Mouse (Mus musculus) CH12.LX (cell line): ENCODE results near the gene Snx17. TPM values are rescaled to one million over a fixed set of nuclear protein-coding genes. Genes with fewer than 3 reads are reported as not detected.

ENCODE experiments used
- DNase-seq: peaks from one replicate; pipeline ENCODE4 v3.0.0-alpha.2; 2013; ENCODE audit errors: extremely low read depth
- H3K27ac ChIP-seq: 2 replicates; pipeline ENCODE4 v1.5.1; 2012; ENCODE audit warnings: low read depth, mild to moderate bottlenecking, control low read depth, moderate library complexity; ENCODE audit not compliant: insufficient read depth
- H3K27me3 ChIP-seq: replicated peaks from 2 replicates; pipeline ENCODE3; 2012; ENCODE audit warnings: inconsistent platforms
- H3K36me3 ChIP-seq, 2 experiments: replicated peaks in 1 of 2; 2 replicates each; pipeline versions ENCODE3 to v1.6.1; 2012; ENCODE audit warnings: inconsistent platforms in 1 of 2, low read length in 1 of 2, mild to moderate bottlenecking in 1 of 2, mixed read lengths in 1 of 2, moderate library complexity in 1 of 2; ENCODE audit not compliant: control insufficient read depth in 1 of 2, insufficient read depth in 1 of 2
- H3K4me1 ChIP-seq, 2 experiments: 2 replicates each; pipeline ENCODE4 v1.6.1; 2012; ENCODE audit warnings: inconsistent platforms in 1 of 2, moderate library complexity in 1 of 2; ENCODE audit not compliant: insufficient read depth in 2 of 2, control insufficient read depth in 1 of 2
- H3K4me2 ChIP-seq: 2 replicates; pipeline ENCODE4 v1.6.1; 2012; ENCODE audit warnings: low read depth, mild to moderate bottlenecking, control low read depth; ENCODE audit not compliant: poor library complexity, insufficient read depth, severe bottlenecking
- H3K4me3 ChIP-seq, 3 experiments: fragments of 150-350 bp in 1 of 3; sonication (generic) in 1 of 3; replicated peaks in 1 of 3; 2 replicates each; pipeline versions ENCODE3 to v1.5.1; 2011 to 2012; ENCODE audit warnings: low read depth in 2 of 3, low read length in 2 of 3, mild to moderate bottlenecking in 2 of 3, moderate library complexity in 2 of 3, control low read depth in 1 of 3, improper control_type of control experiment in 1 of 3, inconsistent platforms in 1 of 3, mixed read lengths in 1 of 3; ENCODE audit not compliant: poor library complexity in 1 of 3
- H3K79me2 ChIP-seq: replicated peaks from 2 replicates; pipeline ENCODE4 v1.6.1; 2012; ENCODE audit warnings: mild to moderate bottlenecking, moderate library complexity; ENCODE audit not compliant: control insufficient read depth, poor library complexity, insufficient read depth, severe bottlenecking; ENCODE audit errors: extremely low read depth
- H3K9ac ChIP-seq: 2 replicates; pipeline ENCODE4 v1.6.1; 2012; ENCODE audit warnings: low read depth, mild to moderate bottlenecking, control low read depth, moderate library complexity; ENCODE audit not compliant: insufficient read depth
- H3K9me3 ChIP-seq: replicated peaks from 2 replicates; pipeline ENCODE3; 2012; ENCODE audit warnings: low read length, inconsistent platforms, mixed read lengths
- BHLHE40 ChIP-seq: IDR thresholded peaks from 2 replicates; pipeline ENCODE4 v1.6.1; 2011; ENCODE audit warnings: mild to moderate bottlenecking, low read depth, low read length, improper control_type of control experiment
- CHD1 ChIP-seq: IDR thresholded peaks from 2 replicates; pipeline ENCODE4 v1.6.1; 2012; ENCODE audit warnings: low read depth, low read length, improper control_type of control experiment, inconsistent platforms
- CTCF ChIP-seq, 2 experiments: IDR thresholded peaks in 1 of 2; conservative IDR thresholded peaks in 1 of 2; 2 replicates each; pipeline ENCODE4 v1.5.1; 2011 to 2012; ENCODE audit warnings: low read depth in 2 of 2, low read length in 2 of 2, improper control_type of control experiment in 1 of 2, inconsistent platforms in 1 of 2, mild to moderate bottlenecking in 1 of 2, moderate library complexity in 1 of 2
- E2F4 ChIP-seq: IDR thresholded peaks from 2 replicates; pipeline ENCODE4 v1.6.1; 2011; ENCODE audit warnings: low read depth, low read length, improper control_type of control experiment; ENCODE audit not compliant: insufficient replicate concordance
- ELF1 ChIP-seq: IDR thresholded peaks from 2 replicates; pipeline ENCODE4 v1.6.1; 2014; ENCODE audit warnings: low read depth, mild to moderate bottlenecking, inconsistent platforms, low read length, improper control_type of control experiment
- EP300 ChIP-seq: IDR thresholded peaks from 2 replicates; pipeline ENCODE4 v1.6.1; 2011; ENCODE audit warnings: low read length, improper control_type of control experiment
- ETS1 ChIP-seq: conservative IDR thresholded peaks from 2 replicates; pipeline ENCODE4 v1.6.1; 2012; ENCODE audit warnings: low read depth, mild to moderate bottlenecking, inconsistent platforms, low read length, improper control_type of control experiment, moderate library complexity
- GABPA ChIP-seq: IDR thresholded peaks from 2 replicates; pipeline ENCODE4 v1.6.1; 2012; ENCODE audit warnings: low read depth, low read length, improper control_type of control experiment, inconsistent platforms; ENCODE audit not compliant: insufficient replicate concordance
- HCFC1 ChIP-seq: IDR thresholded peaks from 2 replicates; pipeline ENCODE4 v1.6.1; 2012; ENCODE audit warnings: low read depth, mild to moderate bottlenecking, inconsistent platforms, low read length, improper control_type of control experiment
- IRF4 ChIP-seq: IDR thresholded peaks from 2 replicates; pipeline ENCODE4 v1.6.1; 2014; ENCODE audit warnings: low read depth, mild to moderate bottlenecking, inconsistent platforms, low read length, improper control_type of control experiment
- JUND ChIP-seq: conservative IDR thresholded peaks from 2 replicates; pipeline ENCODE4 v1.6.1; 2011; ENCODE audit warnings: low read depth, low read length, improper control_type of control experiment
- KAT2A ChIP-seq: IDR thresholded peaks from 2 replicates; pipeline ENCODE4 v1.6.1; 2012; ENCODE audit warnings: low read length, improper control_type of control experiment, inconsistent platforms; ENCODE audit not compliant: insufficient replicate concordance
- MAX ChIP-seq: IDR thresholded peaks from 2 replicates; pipeline ENCODE4 v1.6.1; 2011; ENCODE audit warnings: low read length, improper control_type of control experiment
- MEF2A ChIP-seq: IDR thresholded peaks from 2 replicates; pipeline ENCODE4 v1.6.1; 2014; ENCODE audit warnings: low read depth, mild to moderate bottlenecking, inconsistent platforms, low read length, improper control_type of control experiment, borderline replicate concordance
- MYC ChIP-seq: IDR thresholded peaks from 2 replicates; pipeline ENCODE4 v1.6.1; 2011; ENCODE audit warnings: low read depth, mild to moderate bottlenecking, improper control_type of control experiment, low read length
- NELFE ChIP-seq: IDR thresholded peaks from 2 replicates; pipeline ENCODE4 v1.6.1; 2011; ENCODE audit warnings: low read depth, low read length, improper control_type of control experiment
- NRF1 ChIP-seq: IDR thresholded peaks from 2 replicates; pipeline ENCODE4 v1.6.1; 2014; ENCODE audit warnings: low read depth, mild to moderate bottlenecking, inconsistent platforms, low read length, improper control_type of control experiment, moderate library complexity
- POLR2A ChIP-seq: IDR thresholded peaks from 2 replicates; pipeline ENCODE4 v1.6.1; 2011; ENCODE audit warnings: low read depth, mild to moderate bottlenecking, improper control_type of control experiment, low read length
- RAD21 ChIP-seq: IDR thresholded peaks from 2 replicates; pipeline ENCODE4 v1.6.1; 2011; ENCODE audit warnings: low read depth, mild to moderate bottlenecking, low read length, improper control_type of control experiment, moderate library complexity
- RCOR1 ChIP-seq: conservative IDR thresholded peaks from 2 replicates; pipeline ENCODE4 v1.6.1; 2012; ENCODE audit warnings: low read depth, mild to moderate bottlenecking, inconsistent platforms, low read length, improper control_type of control experiment
- SIN3A ChIP-seq: IDR thresholded peaks from 2 replicates; pipeline ENCODE4 v1.6.1; 2012; ENCODE audit warnings: low read length, improper control_type of control experiment, inconsistent platforms
- TCF12 ChIP-seq: IDR thresholded peaks from 2 replicates; pipeline ENCODE4 v1.6.1; 2014; ENCODE audit warnings: low read depth, mild to moderate bottlenecking, inconsistent platforms, low read length, improper control_type of control experiment
- USF1 ChIP-seq: IDR thresholded peaks from 2 replicates; pipeline ENCODE4 v1.6.1; 2014; ENCODE audit warnings: low read depth, mild to moderate bottlenecking, inconsistent platforms, low read length, improper control_type of control experiment
- USF2 ChIP-seq: conservative IDR thresholded peaks from 2 replicates; pipeline ENCODE4 v1.6.1; 2011; ENCODE audit warnings: low read depth, low read length, improper control_type of control experiment
- ZC3H11A ChIP-seq: IDR thresholded peaks from 2 replicates; pipeline ENCODE4 v1.6.1; 2012; ENCODE audit warnings: low read depth, mild to moderate bottlenecking, inconsistent platforms, low read length, improper control_type of control experiment
- ZKSCAN1 ChIP-seq: IDR thresholded peaks from 2 replicates; pipeline ENCODE4 v1.6.1; 2012; ENCODE audit warnings: low read depth, inconsistent platforms, low read length, improper control_type of control experiment, borderline replicate concordance
- ZNF384 ChIP-seq: IDR thresholded peaks from 2 replicates; pipeline ENCODE4 v1.6.1; 2012; ENCODE audit warnings: low read depth, low read length, improper control_type of control experiment, inconsistent platforms
- dilution Hi-C: fragments of 300-500 bp; cut with MboI; formaldehyde crosslinking; loops from 2 replicates; pipeline ENCODE4 v1.14.3; 2020; ENCODE audit warnings: low sequenced_read_pairs; ENCODE audit not compliant: extremely low pct_unique_long_range_greater_than_20kb, extremely low pct_ligation_motif_present
- in situ Hi-C: fragments of 300-500 bp; cut with MboI; formaldehyde crosslinking; loops from 3 replicates; pipeline ENCODE4 v1.14.3; 2019; ENCODE audit warnings: low sequenced_read_pairs, low pct_ligation_motif_present, low pct_unique_long_range_greater_than_20kb, mixed read lengths
- polyA plus RNA-seq: library from polyadenylated mRNA; unstranded; fragments of >175 nt; gene quantifications from 2 replicates; pipeline ENCODE4 v1.2.1, GENCODE M21; 2012; ENCODE audit warnings: low read depth; ENCODE audit not compliant: insufficient read length
- total RNA-seq, 2 experiments: library from RNA; depleted of rRNA; stranded (reverse); fragments of 300-350 nt in 1 of 2; fragments of >200 nt in 1 of 2; gene quantifications; 2 replicates each; pipeline ENCODE4 v1.2.3; 2012 to 2014

Gene Snx17
- total and polyA plus RNA-seq, 3 experiments: 56.7 to 63.9 (median 61.5) TPM

- TF ChIP-seq MYC (no peak), ELF1 (no peak), TCF12 (no peak), MEF2A (no peak), KAT2A (no peak), JUND (no peak), ZKSCAN1 (no peak), HCFC1 (no peak), MAX (no peak), IRF4 (no peak), SIN3A (no peak), ETS1 (no peak), CHD1 (no peak), ZNF384 (no peak)
- in situ Hi-C loops: no loop called here
- peaks cover 71 to 85% of the 10 kb centered on the region in 2 experiments for H3K36me3 ChIP-seq
- no peaks in the 10 kb centered on the region for H3K9me3 ChIP-seq
- no peak overlapping the region for H3K27ac ChIP-seq
- no peak for DNase-seq
- H3K79me2 ChIP-seq: peaks cover 7% of the 10 kb centered on the region
- H3K4me3 ChIP-seq: no peak overlapping the region
- H3K27me3 ChIP-seq: no peaks in the 10 kb centered on the region
- dilution Hi-C loops: no loop called here
- peaks cover 6 to 30% of the 10 kb centered on the region in 2 experiments for H3K4me1 ChIP-seq
- no peak overlapping the region for H3K9ac ChIP-seq
- H3K4me2 ChIP-seq: no peak overlapping the region
These were observed 6.9 kb downstream of the Snx17 start for GRCm38 (mm10) chr5:31199893-31200292.

GRCm38 (mm10) chr5:31200327-31200768, 7.3 kb downstream of the Snx17 start:
- Histone ChIP-seq H3K27ac (no peak overlapping the region), H3K4me1 (peaks cover 6 to 26% of the 10 kb centered on the region in 2 experiments), H3K4me3 (peak overlapping the region in 2 of 3 experiments; percentile 19 to 81), H3K9me3 (no peaks in the 10 kb centered on the region), H3K36me3 (peaks cover 76 to 85% of the 10 kb centered on the region in 2 experiments), H3K9ac (no peak overlapping the region), H3K79me2 (peaks cover 7% of the 10 kb centered on the region), H3K27me3 (no peaks in the 10 kb centered on the region), H3K4me2 (peak overlapping the region; percentile 67; the same call in 1 of the 2 replicates)
- dilution Hi-C loops (no loop called here), in situ Hi-C loops (no loop called here)
- DNase-seq: no peak
- TF ChIP-seq MYC (no peak), CHD1 (no peak), USF1 (no peak), ZNF384 (no peak), MEF2A (no peak), CTCF (conservative IDR thresholded peaks at IDR 0.05 in 1 of 2, IDR thresholded peaks at IDR 0.05 in 1 of 2; ENCODE audit: low read depth in 2 of 2, low read length in 2 of 2) (no peak), NELFE (no peak), NRF1 (no peak), POLR2A (no peak), RCOR1 (no peak), ETS1 (no peak), E2F4 (no peak), JUND (no peak), ZC3H11A (no peak), EP300 (no peak), RAD21 (no peak), KAT2A (no peak), BHLHE40 (no peak), GABPA (no peak), USF2 (no peak)
